Mouse (Mus musculus) lung, adult 18-20 months (tissue): ENCODE measurements around the gene Dap.

ENCODE experiments used
- DNase-seq, 2 experiments: peaks; one replicate each; pipeline ENCODE4 v3.0.0; 2022; ENCODE audit warnings: mixed read lengths in 2 of 2

The Dap gene

DNA sequence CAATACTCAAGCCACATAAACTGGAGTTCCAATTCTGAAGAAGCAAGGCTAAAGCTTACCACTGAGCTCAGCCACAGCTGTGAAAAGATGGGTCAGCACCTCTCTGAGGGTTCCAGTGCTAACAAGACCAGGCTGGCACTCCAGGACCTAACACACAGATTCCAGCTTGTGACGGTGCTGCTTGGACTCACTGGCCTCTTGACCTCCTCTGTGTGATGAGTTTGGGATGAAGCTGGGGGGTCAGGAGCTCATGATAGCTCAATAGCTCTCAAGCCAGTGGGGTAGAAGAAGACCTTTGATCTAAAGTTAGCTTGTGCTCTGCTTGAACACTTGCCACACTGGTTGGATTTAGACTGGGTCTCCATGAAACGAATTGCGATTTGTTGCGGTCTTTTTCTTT, 82.6 kb downstream of the Dap start:
- no peak for DNase-seq

DNA sequence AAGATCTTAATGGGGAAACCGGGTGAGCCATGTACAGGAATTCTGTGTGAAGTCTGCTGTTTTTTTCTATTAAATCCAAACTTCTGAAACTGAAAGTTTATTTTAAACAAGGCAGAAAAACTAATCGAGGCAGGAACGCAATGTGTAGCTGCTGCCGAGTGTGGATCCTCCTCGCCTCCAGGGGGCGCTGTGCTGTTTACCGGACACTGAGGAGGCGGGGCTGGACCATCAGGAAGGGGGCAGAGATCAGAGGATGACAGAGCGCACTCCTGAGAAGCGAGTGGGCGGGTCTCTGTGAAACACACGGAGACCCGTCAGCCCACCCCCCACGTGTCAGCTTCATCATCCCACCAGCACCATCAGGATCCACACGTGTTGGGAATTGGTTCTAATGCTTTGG, 85.4 kb downstream of the Dap start:
- no peak for DNase-seq

DNA sequence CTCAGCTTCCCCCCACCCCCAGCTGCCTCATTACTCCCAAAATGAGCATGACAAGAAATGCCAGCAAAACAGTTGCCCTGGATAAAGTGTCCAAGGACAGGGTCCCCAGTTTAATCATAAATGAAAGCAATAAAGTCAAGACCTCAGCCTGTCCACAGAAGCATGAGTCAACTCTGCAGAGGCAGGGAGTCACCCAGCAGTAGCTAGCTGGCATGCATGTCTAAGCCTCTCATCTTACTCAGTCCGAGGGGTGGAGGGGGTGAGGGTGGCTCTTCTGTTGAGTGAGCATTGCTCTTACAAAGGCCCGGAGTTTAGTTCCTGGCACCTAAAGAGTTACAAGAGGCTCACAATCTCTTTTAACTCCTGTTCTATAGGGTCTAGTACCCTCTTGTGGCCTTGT, 87.9 kb downstream of the Dap start:
- no peak for DNase-seq

DNA sequence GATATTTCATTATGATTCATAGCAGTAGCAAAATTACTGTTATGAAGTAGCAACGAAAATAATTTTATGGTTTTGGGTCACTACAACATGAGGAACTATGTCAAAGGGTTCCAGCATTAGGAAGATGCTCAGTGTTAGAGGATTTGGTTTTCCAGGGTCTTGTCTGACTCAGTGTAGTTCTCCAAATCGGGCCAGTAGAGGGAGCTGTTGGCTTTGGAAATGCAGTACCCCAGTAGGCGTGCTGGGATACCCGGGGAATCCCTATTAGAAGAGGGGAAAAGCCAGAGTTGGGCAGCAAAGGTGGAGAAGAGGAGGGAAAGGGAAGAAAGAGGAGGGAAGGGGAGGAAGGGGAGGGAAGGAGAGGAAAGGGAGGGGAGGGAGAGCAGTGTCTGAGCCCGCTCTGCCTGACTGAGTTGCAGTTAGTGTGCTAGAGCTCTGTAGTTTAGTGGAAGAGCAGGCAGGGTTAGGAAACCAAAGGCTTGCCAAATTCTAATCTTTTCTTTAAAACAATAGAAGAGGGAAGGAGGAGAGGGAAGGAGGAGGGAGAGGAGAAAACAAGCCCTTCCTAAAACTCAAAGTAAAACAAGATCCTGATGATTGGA, 91.6 kb downstream of the Dap start:
- DNase-seq: peak; percentile 72 to 85

DNA sequence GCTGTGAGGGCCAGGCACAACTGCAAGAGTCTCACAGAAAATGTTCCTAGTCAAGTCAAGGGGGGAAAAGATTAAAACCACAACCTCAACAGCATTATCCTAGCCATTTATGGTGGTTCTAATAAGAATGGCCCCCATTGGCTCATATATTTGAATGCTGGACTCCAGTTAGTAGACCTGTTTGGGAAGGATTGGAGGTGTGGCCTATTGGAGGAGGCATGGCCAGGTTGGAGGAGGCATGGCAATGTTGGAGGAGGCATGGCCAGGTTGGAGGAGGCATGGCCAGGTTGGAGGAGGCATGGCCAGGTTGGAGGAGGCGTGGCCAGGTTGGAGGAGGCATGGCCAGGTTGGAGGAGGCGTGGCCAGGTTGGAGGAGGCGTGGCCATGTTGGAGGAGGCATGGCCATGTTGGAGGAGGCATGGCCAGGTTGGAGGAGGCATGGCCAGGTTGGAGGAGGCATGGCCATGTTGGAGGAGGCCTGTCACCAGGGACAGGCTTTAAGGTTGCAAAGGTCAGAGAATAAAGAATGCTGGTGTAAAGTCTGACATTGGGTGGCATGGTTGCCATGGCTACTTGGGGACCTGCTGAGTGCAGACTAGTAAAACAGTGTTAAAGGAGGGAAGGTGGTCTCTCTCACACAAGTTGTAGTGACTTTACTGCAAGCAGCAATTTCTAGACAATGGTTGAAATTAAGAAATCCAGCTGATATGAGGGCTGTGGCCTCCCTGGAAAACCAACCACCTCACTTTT, 93.1 kb downstream of the Dap start:
- DNase-seq: no peak

DNA sequence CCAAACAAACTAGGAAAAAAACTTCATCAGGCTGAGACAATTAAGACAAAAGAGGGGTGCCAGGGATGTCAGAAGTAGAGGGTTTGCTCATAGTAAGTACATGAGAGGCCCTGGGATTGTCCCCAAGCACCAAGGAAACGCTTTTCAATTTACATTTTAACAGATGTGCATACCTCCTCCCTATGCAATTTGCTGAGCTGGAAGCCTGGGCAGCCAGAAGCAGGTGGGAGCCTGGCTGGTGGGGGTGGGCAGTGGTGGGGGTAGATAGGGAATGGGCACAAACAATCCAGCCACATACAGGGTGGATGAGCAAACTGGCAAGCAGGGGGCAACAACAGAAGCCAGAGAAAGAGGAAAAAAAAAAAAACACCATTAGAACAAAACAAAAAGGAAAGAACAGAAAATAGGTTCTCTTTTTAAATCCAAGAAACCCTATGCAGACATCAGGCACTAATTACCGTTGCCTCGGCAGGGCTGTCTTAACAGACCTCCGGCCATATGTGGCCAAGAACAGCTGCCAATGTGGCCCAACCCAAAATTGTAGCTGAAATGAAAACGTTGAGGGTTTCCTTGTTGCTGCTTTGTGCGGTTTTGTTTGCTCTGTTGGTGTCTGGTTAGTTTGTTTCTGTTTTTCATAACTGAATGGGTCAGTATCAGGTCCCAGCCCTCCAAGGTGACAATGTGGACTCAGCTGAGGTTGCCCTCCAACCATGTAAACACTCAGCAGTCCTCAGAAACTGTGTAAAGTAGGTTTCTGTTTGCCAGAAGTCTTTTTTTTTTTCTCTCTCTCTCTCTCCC, 94.2 kb downstream of the Dap start:
- peak; percentile 21 to 57 for DNase-seq

DNA sequence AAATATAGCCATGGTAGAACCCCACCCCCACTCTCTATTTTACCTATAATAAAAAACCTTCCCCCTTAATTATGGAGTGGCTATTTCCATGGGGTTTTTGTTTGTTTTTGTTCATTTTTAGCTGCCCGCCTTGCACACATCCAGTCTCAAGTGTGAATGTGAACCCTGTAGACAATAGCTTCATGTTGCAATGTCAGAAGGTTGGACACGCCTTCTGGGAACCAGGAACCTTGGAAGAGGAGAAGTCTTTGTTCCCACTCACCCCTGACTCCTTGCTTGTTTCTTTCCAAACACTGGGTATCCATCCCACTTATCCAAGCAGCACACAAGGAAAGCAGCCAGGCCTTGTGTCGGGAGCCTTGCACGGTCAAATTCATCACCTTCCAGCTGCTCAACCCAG, 94.9 kb downstream of the Dap start:
- peak; percentile 26 to 59 for DNase-seq

DNA sequence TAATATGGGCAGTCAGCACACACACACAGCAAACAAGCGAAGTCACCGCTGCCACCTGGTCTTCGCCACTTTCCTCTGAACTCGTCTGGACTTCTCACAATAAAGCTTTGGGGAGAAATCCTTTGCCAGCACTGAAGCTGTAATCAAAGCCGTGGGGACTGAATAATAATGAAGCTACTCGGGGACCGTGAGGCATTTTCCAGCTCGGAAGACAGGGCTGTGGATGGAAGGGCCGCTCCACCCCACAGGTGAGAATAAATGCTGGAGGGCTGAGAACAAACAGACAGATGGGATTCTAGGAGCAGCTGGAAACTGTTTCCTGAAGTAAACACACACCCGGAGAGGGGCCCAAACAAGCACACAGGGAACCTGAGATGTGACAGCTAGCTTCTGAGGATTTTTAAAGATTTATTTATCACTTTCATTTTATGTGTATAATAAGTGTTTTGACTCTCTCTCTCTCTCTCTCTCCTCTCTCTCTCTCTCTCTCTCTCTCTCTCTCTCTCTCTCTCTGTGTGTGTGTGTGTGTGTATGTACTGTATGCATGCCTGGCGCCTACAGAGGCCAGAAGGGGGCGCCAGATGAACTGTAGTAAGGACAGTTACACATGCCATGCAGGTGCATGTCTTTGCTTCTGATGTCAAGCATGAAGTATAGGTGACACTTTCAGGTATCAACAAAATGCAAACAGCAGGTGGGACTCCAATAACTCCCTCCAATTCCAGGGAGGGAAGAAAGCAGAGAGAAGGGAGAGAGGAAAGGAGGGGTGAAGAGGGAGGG, 96.7 kb downstream of the Dap start:
- DNase-seq: no peak

DNA sequence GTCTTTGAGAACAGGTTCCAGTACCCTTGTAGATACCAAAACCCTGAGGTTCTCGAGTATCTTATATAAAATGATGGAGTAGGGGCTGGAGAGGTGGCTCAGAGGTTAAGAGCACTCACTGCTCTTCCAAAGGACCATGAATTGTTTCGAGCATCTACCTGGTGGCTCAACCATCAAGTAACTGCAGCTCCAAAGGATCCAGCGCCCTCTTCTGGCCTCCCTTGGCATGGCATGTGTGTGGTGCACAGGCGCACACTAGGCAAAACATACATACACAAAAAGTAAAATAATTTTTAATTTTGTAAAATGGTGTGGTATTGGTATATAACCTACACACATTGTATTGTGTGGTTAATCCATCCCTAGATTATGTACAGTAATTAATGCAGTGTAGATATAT, 99.6 kb downstream of the Dap start:
- no peak for DNase-seq
